28 mouse cellular contexts compared by ENCODE assay signal in the genomic region with DNA sequence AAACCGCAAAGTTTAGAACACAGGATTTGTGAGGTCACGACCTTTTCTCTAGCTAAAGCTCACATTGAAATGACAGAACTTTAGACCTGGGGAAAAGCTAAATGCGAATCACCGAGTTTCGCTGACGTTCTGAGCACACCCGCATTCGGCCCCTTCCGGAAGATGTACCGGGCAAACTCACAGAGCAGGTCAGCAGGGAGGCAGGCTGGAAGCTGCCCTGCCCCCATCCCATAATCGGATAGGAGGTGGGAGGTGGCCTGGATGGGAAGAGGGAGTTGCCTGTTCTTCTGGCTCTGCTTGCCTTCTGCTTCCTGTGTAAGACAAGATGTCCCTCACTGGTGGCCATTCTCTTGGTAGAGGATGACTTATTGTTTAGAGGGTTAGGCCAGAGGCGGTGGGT.
DNase-seq lines count a peak whose midpoint lies in the region; ATAC-seq and TF ChIP-seq lines count a peak whose summit lies in the region.
"Had no signal": no experiment of that assay in that cellular context is flagged by ENCODE, and none has a peak within 500 bp of the region (broad histone marks: within the 10 kb centered on the region; RNA-seq: fewer than 3 reads in every experiment).

No protein-coding gene starts in this region.

- no peaks in the 10 kb centered on the region for H3K4me1 ChIP-seq in forebrain, embryonic 15.5 days
- H3K4me1 ChIP-seq in forebrain, embryonic 11.5 days (replicated peaks; ENCODE audit: control insufficient read depth, insufficient read depth, low read length) = no peaks in the 10 kb centered on the region
- no peaks in the 10 kb centered on the region for H3K4me1 ChIP-seq in intestine, embryonic 14.5 days (replicated peaks; ENCODE audit: control insufficient read depth, insufficient read depth, low read length)
- no peaks in the 10 kb centered on the region for H3K4me1 ChIP-seq in intestine, embryonic 15.5 days (replicated peaks)
- no peaks in the 10 kb centered on the region for H3K4me1 ChIP-seq in lung, adult 2 months (ENCODE audit: control insufficient read depth, insufficient read depth, low read length)
- H3K4me1 ChIP-seq in lung, postnatal 0 days (ENCODE audit: insufficient read depth, low read depth, low read length) = no peaks in the 10 kb centered on the region
- H3K4me1 ChIP-seq in neural tube, embryonic 11.5 days (ENCODE audit: control insufficient read depth, insufficient read depth, low read length) = no peaks in the 10 kb centered on the region
- no peaks in the 10 kb centered on the region for H3K4me1 ChIP-seq in neural tube, embryonic 15.5 days
- H3K4me1 ChIP-seq: hindbrain, embryonic 13.5 days; liver, embryonic 12.5 days; midbrain, embryonic 12.5 days; neural tube, embryonic 13.5 days had no signal

- no peak overlapping the region for H3K9ac ChIP-seq in forebrain, embryonic 15.5 days (replicated peaks)
- no peak overlapping the region for H3K9ac ChIP-seq in forebrain, embryonic 11.5 days (ENCODE audit: low read length)
- H3K9ac ChIP-seq in intestine, embryonic 14.5 days (ENCODE audit: low read length) = no peak overlapping the region
- no peak overlapping the region for H3K9ac ChIP-seq in intestine, embryonic 15.5 days
- no peak overlapping the region for H3K9ac ChIP-seq in lung, postnatal 0 days (replicated peaks; ENCODE audit: low read depth)
- H3K9ac ChIP-seq in neural tube, embryonic 11.5 days (ENCODE audit: low read length) = no peak overlapping the region
- H3K9ac ChIP-seq in neural tube, embryonic 15.5 days (replicated peaks) = no peak overlapping the region
- H3K9ac ChIP-seq: forebrain, postnatal 0 days; hindbrain, embryonic 13.5 days; liver, embryonic 12.5 days; liver, postnatal 0 days; midbrain, embryonic 12.5 days; neural tube, embryonic 13.5 days had no signal

- H3K4me2 ChIP-seq in forebrain, embryonic 15.5 days (replicated peaks) = no peak overlapping the region
- no peak overlapping the region for H3K4me2 ChIP-seq in forebrain, embryonic 11.5 days (ENCODE audit: low read depth, low read length, severe bottlenecking)
- H3K4me2 ChIP-seq in intestine, embryonic 14.5 days (ENCODE audit: low read length) = no peak overlapping the region
- H3K4me2 ChIP-seq in intestine, embryonic 15.5 days (replicated peaks) = no peak overlapping the region
- no peak overlapping the region for H3K4me2 ChIP-seq in lung, postnatal 0 days (replicated peaks; ENCODE audit: low read depth, low read length)
- no peak overlapping the region for H3K4me2 ChIP-seq in neural tube, embryonic 11.5 days (ENCODE audit: low read depth)
- H3K4me2 ChIP-seq in neural tube, embryonic 15.5 days = no peak overlapping the region
- H3K4me2 ChIP-seq: hindbrain, embryonic 13.5 days; liver, embryonic 12.5 days; midbrain, embryonic 12.5 days; neural tube, embryonic 13.5 days had no signal

- TF ChIP-seq EP300 in lung, postnatal 0 days (IDR thresholded peaks at IDR 0.05) = no peak

- no peak overlapping the region for H3K4me3 ChIP-seq in forebrain, embryonic 15.5 days
- H3K4me3 ChIP-seq in forebrain, embryonic 11.5 days (ENCODE audit: low read depth, low read length) = no peak overlapping the region
- H3K4me3 ChIP-seq in intestine, embryonic 14.5 days (ENCODE audit: low read depth, low read length) = no peak overlapping the region
- H3K4me3 ChIP-seq in intestine, embryonic 15.5 days (replicated peaks) = no peak overlapping the region
- no peak overlapping the region for H3K4me3 ChIP-seq in lung, adult 2 months (replicated peaks; ENCODE audit: extremely low read depth, low read depth, low read length)
- H3K4me3 ChIP-seq in lung, postnatal 0 days (ENCODE audit: low read depth, low read length) = no peak overlapping the region
- no peak overlapping the region for H3K4me3 ChIP-seq in neural tube, embryonic 11.5 days (ENCODE audit: low read depth, low read length)
- H3K4me3 ChIP-seq in neural tube, embryonic 15.5 days (replicated peaks) = no peak overlapping the region
- H3K4me3 ChIP-seq: hindbrain, embryonic 13.5 days; layer of hippocampus, adult 2 months; left cerebral cortex, adult 2 months; liver, embryonic 12.5 days; midbrain, embryonic 12.5 days; myocyte; neural tube, embryonic 13.5 days had no signal

- no peak for TF ChIP-seq CTCF in lung, adult 2 months (IDR thresholded peaks at IDR 0.05; ENCODE audit: insufficient read depth, low read length)
- TF ChIP-seq CTCF in lung, postnatal 0 days (IDR thresholded peaks at IDR 0.05) = no peak

- WGBS in forebrain, embryonic 15.5 days = 84% methylated on average over 12 of the region's 12 CpGs
- 85% methylated on average over 12 of the region's 12 CpGs for WGBS in forebrain, embryonic 11.5 days
- WGBS in intestine, embryonic 14.5 days = 81% methylated on average over 12 of the region's 12 CpGs
- 79% methylated on average over 12 of the region's 12 CpGs for WGBS in intestine, embryonic 15.5 days
- 77% methylated on average over 12 of the region's 12 CpGs for WGBS in lung, adult 2 months
- WGBS in lung, postnatal 0 days = 76% methylated on average over 12 of the region's 12 CpGs
- 87% methylated on average over 12 of the region's 12 CpGs for WGBS in neural tube, embryonic 11.5 days
- 87% methylated on average over 12 of the region's 12 CpGs for WGBS in neural tube, embryonic 15.5 days

- no peaks in the 10 kb centered on the region for H3K9me3 ChIP-seq in forebrain, embryonic 15.5 days
- no peaks in the 10 kb centered on the region for H3K9me3 ChIP-seq in forebrain, embryonic 11.5 days (ENCODE audit: control insufficient read depth, low read length)
- H3K9me3 ChIP-seq in intestine, embryonic 14.5 days (ENCODE audit: control insufficient read depth, low read length) = no peaks in the 10 kb centered on the region
- no peaks in the 10 kb centered on the region for H3K9me3 ChIP-seq in intestine, embryonic 15.5 days
- no peaks in the 10 kb centered on the region for H3K9me3 ChIP-seq in lung, postnatal 0 days (ENCODE audit: low read length)
- no peaks in the 10 kb centered on the region for H3K9me3 ChIP-seq in neural tube, embryonic 11.5 days (ENCODE audit: control insufficient read depth, low read length)
- H3K9me3 ChIP-seq in neural tube, embryonic 15.5 days (replicated peaks) = no peaks in the 10 kb centered on the region
- H3K9me3 ChIP-seq: hindbrain, embryonic 13.5 days; liver, embryonic 12.5 days; midbrain, embryonic 12.5 days; neural tube, embryonic 13.5 days had no signal

- H3K36me3 ChIP-seq in forebrain, embryonic 15.5 days = no peaks in the 10 kb centered on the region
- no peaks in the 10 kb centered on the region for H3K36me3 ChIP-seq in forebrain, embryonic 11.5 days (ENCODE audit: control insufficient read depth, insufficient read depth, low read length)
- no peaks in the 10 kb centered on the region for H3K36me3 ChIP-seq in intestine, embryonic 14.5 days (ENCODE audit: control insufficient read depth, insufficient read depth, low read length)
- no peaks in the 10 kb centered on the region for H3K36me3 ChIP-seq in intestine, embryonic 15.5 days
- H3K36me3 ChIP-seq in lung, postnatal 0 days (ENCODE audit: insufficient read depth, low read length) = no peaks in the 10 kb centered on the region
- no peaks in the 10 kb centered on the region for H3K36me3 ChIP-seq in neural tube, embryonic 11.5 days (ENCODE audit: control insufficient read depth, insufficient read depth, low read length)
- H3K36me3 ChIP-seq in neural tube, embryonic 15.5 days = no peaks in the 10 kb centered on the region
- H3K36me3 ChIP-seq: G1E; hindbrain, embryonic 13.5 days; liver, embryonic 12.5 days; midbrain, embryonic 12.5 days; neural tube, embryonic 13.5 days had no signal

- no peak overlapping the region for H3K27ac ChIP-seq in forebrain, embryonic 15.5 days (replicated peaks)
- no peak overlapping the region for H3K27ac ChIP-seq in forebrain, embryonic 11.5 days (ENCODE audit: low read depth, low read length)
- no peak overlapping the region for H3K27ac ChIP-seq in intestine, embryonic 14.5 days (ENCODE audit: low read depth)
- no peak overlapping the region for H3K27ac ChIP-seq in intestine, embryonic 15.5 days
- no peak overlapping the region for H3K27ac ChIP-seq in lung, postnatal 0 days (ENCODE audit: low read length)
- H3K27ac ChIP-seq in neural tube, embryonic 11.5 days (ENCODE audit: low read depth, low read length) = no peak overlapping the region
- no peak overlapping the region for H3K27ac ChIP-seq in neural tube, embryonic 15.5 days (replicated peaks)
- H3K27ac ChIP-seq: hindbrain, embryonic 13.5 days; layer of hippocampus, adult 2 months; left cerebral cortex, adult 2 months; liver, embryonic 12.5 days; midbrain, embryonic 12.5 days; neural tube, embryonic 13.5 days had no signal

- ATAC-seq in forebrain, embryonic 15.5 days (replicated peaks) = peak; percentile 57; the same call in 1 of the 2 replicates
- no peak for ATAC-seq in forebrain, embryonic 11.5 days (replicated peaks; ENCODE audit: low FRiP score)
- no peak for ATAC-seq in intestine, embryonic 14.5 days (replicated peaks; ENCODE audit: low FRiP score, low TSS enrichment, low read depth)
- ATAC-seq in intestine, embryonic 15.5 days = no peak
- ATAC-seq in lung, postnatal 0 days = no peak
- ATAC-seq in neural tube, embryonic 11.5 days (ENCODE audit: insufficient read depth, low FRiP score, low TSS enrichment) = no peak
- ATAC-seq in neural tube, embryonic 15.5 days (ENCODE audit: low FRiP score) = no peak
- ATAC-seq: forebrain, postnatal 0 days; liver, embryonic 12.5 days; liver, postnatal 0 days had no signal

- TF ChIP-seq POLR2A in lung, adult 2 months (IDR thresholded peaks at IDR 0.05; ENCODE audit: borderline replicate concordance, extremely low read depth, low read depth, low read length) = no peak

- H3K27me3 ChIP-seq in forebrain, embryonic 15.5 days = no peaks in the 10 kb centered on the region
- H3K27me3 ChIP-seq in forebrain, embryonic 11.5 days (ENCODE audit: control insufficient read depth, insufficient read depth, low read length) = no peaks in the 10 kb centered on the region
- no peaks in the 10 kb centered on the region for H3K27me3 ChIP-seq in intestine, embryonic 14.5 days (replicated peaks; ENCODE audit: control insufficient read depth, insufficient read depth, low read length)
- no peaks in the 10 kb centered on the region for H3K27me3 ChIP-seq in intestine, embryonic 15.5 days (replicated peaks)
- no peaks in the 10 kb centered on the region for H3K27me3 ChIP-seq in lung, postnatal 0 days (replicated peaks; ENCODE audit: insufficient read depth, low read length)
- no peaks in the 10 kb centered on the region for H3K27me3 ChIP-seq in neural tube, embryonic 11.5 days (ENCODE audit: control insufficient read depth, insufficient read depth, low read length)
- H3K27me3 ChIP-seq in neural tube, embryonic 15.5 days (replicated peaks) = no peaks in the 10 kb centered on the region
- H3K27me3 ChIP-seq: hindbrain, embryonic 13.5 days; liver, embryonic 12.5 days; midbrain, embryonic 12.5 days; neural tube, embryonic 13.5 days had no signal

- DNase-seq in forebrain, embryonic 11.5 days (ENCODE audit: low spot score) = no peak
- DNase-seq in intestine, embryonic 14.5 days (ENCODE audit: low spot score) = peak; percentile 47
- DNase-seq in lung, adult 2 months = peak; percentile 2
- DNase-seq in lung, postnatal 0 days (ENCODE audit: low spot score) = no peak
- peak; percentile 5 for DNase-seq in neural tube, embryonic 11.5 days (ENCODE audit: low spot score)
- DNase-seq: adrenal gland, adult 8-10 months; cerebellum, adult 11 months; cerebellum, adult 9-10 months; cerebellum, postnatal 36 days; forebrain, postnatal 0 days; heart, postnatal 14 days; kidney, adult 18-20 months; kidney, postnatal 14 days; liver, postnatal 0 days; lung, postnatal 14 days; thymus, adult 18-20 months; thymus, postnatal 36 days had no signal

Comparison
In these comparisons a context has a peak if more than half of its experiments do, and no peak if none do; other contexts are left out.
1. DNase-seq: peak in intestine, embryonic 14.5 days (single experiment), lung, adult 2 months (single experiment) and neural tube, embryonic 11.5 days (single experiment); none in forebrain, embryonic 11.5 days (single experiment) and lung, postnatal 0 days (single experiment).